Mouse (Mus musculus): ENCODE data around the gene Olfr222.

DNA sequence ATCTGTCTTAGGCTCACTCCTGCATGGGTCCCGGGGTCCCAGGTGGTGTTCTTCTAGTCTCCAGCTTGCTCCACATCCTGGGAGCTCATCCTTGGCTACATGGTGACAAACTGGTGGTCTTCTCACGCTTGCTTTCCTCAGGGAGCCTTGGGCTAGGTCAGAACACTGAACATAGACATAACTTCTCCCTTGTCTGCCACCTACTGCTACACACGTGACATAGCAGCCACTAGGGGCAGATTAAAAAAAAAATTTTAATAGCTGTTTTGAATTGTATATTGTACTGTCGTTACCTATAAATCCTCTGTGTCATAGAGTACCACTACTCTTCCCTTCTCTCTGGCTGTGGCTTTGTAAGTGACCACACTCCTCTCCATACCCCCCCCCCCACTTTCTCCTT lies 20.1 kb upstream of the Olfr222 start:
- TF ChIP-seq CTCF (IDR thresholded peaks at IDR 0.05; ENCODE audit: extremely low read depth, insufficient read depth, insufficient read length, insufficient replicate concordance), result no peak
- no peak for TF ChIP-seq POLR2A (IDR thresholded peaks at IDR 0.05; ENCODE audit: low read depth, low read length)
